Mouse (Mus musculus) CH12.LX (cell line): Measurements from ENCODE around the gene Gm49380. TPM values are rescaled to one million over a fixed set of nuclear protein-coding genes. Genes with fewer than 3 reads are reported as not detected.

Experiments used
- DNase-seq: peaks from one replicate; pipeline ENCODE4 v3.0.0-alpha.2; 2013; ENCODE audit errors: extremely low read depth
- H3K27ac ChIP-seq: 2 replicates; pipeline ENCODE4 v1.5.1; 2012; ENCODE audit warnings: low read depth, mild to moderate bottlenecking, control low read depth, moderate library complexity; ENCODE audit not compliant: insufficient read depth
- H3K27me3 ChIP-seq: replicated peaks from 2 replicates; pipeline ENCODE3; 2012; ENCODE audit warnings: inconsistent platforms
- H3K36me3 ChIP-seq, 2 experiments: replicated peaks in 1 of 2; 2 replicates each; pipeline versions ENCODE3 to v1.6.1; 2012; ENCODE audit warnings: inconsistent platforms in 1 of 2, low read length in 1 of 2, mild to moderate bottlenecking in 1 of 2, mixed read lengths in 1 of 2, moderate library complexity in 1 of 2; ENCODE audit not compliant: control insufficient read depth in 1 of 2, insufficient read depth in 1 of 2
- H3K4me1 ChIP-seq, 2 experiments: 2 replicates each; pipeline ENCODE4 v1.6.1; 2012; ENCODE audit warnings: inconsistent platforms in 1 of 2, moderate library complexity in 1 of 2; ENCODE audit not compliant: insufficient read depth in 2 of 2, control insufficient read depth in 1 of 2
- H3K4me2 ChIP-seq: 2 replicates; pipeline ENCODE4 v1.6.1; 2012; ENCODE audit warnings: low read depth, mild to moderate bottlenecking, control low read depth; ENCODE audit not compliant: poor library complexity, insufficient read depth, severe bottlenecking
- H3K4me3 ChIP-seq, 3 experiments: fragments of 150-350 bp in 1 of 3; sonication (generic) in 1 of 3; replicated peaks in 1 of 3; 2 replicates each; pipeline versions ENCODE3 to v1.5.1; 2011 to 2012; ENCODE audit warnings: low read depth in 2 of 3, low read length in 2 of 3, mild to moderate bottlenecking in 2 of 3, moderate library complexity in 2 of 3, control low read depth in 1 of 3, improper control_type of control experiment in 1 of 3, inconsistent platforms in 1 of 3, mixed read lengths in 1 of 3; ENCODE audit not compliant: poor library complexity in 1 of 3
- H3K79me2 ChIP-seq: replicated peaks from 2 replicates; pipeline ENCODE4 v1.6.1; 2012; ENCODE audit warnings: mild to moderate bottlenecking, moderate library complexity; ENCODE audit not compliant: control insufficient read depth, poor library complexity, insufficient read depth, severe bottlenecking; ENCODE audit errors: extremely low read depth
- H3K9ac ChIP-seq: 2 replicates; pipeline ENCODE4 v1.6.1; 2012; ENCODE audit warnings: low read depth, mild to moderate bottlenecking, control low read depth, moderate library complexity; ENCODE audit not compliant: insufficient read depth
- H3K9me3 ChIP-seq: replicated peaks from 2 replicates; pipeline ENCODE3; 2012; ENCODE audit warnings: low read length, inconsistent platforms, mixed read lengths
- BHLHE40 ChIP-seq: IDR thresholded peaks from 2 replicates; pipeline ENCODE4 v1.6.1; 2011; ENCODE audit warnings: mild to moderate bottlenecking, low read depth, low read length, improper control_type of control experiment
- CHD2 ChIP-seq: IDR thresholded peaks from 2 replicates; pipeline ENCODE4 v1.6.1; 2011; ENCODE audit warnings: low read length, improper control_type of control experiment
- CTCF ChIP-seq, 2 experiments: IDR thresholded peaks in 1 of 2; conservative IDR thresholded peaks in 1 of 2; 2 replicates each; pipeline ENCODE4 v1.5.1; 2011 to 2012; ENCODE audit warnings: low read depth in 2 of 2, low read length in 2 of 2, improper control_type of control experiment in 1 of 2, inconsistent platforms in 1 of 2, mild to moderate bottlenecking in 1 of 2, moderate library complexity in 1 of 2
- E2F4 ChIP-seq: IDR thresholded peaks from 2 replicates; pipeline ENCODE4 v1.6.1; 2011; ENCODE audit warnings: low read depth, low read length, improper control_type of control experiment; ENCODE audit not compliant: insufficient replicate concordance
- ELF1 ChIP-seq: IDR thresholded peaks from 2 replicates; pipeline ENCODE4 v1.6.1; 2014; ENCODE audit warnings: low read depth, mild to moderate bottlenecking, inconsistent platforms, low read length, improper control_type of control experiment
- IRF4 ChIP-seq: IDR thresholded peaks from 2 replicates; pipeline ENCODE4 v1.6.1; 2014; ENCODE audit warnings: low read depth, mild to moderate bottlenecking, inconsistent platforms, low read length, improper control_type of control experiment
- JUND ChIP-seq: conservative IDR thresholded peaks from 2 replicates; pipeline ENCODE4 v1.6.1; 2011; ENCODE audit warnings: low read depth, low read length, improper control_type of control experiment
- MAFK ChIP-seq: IDR thresholded peaks from 2 replicates; pipeline ENCODE4 v1.6.1; 2011; ENCODE audit warnings: low read length, improper control_type of control experiment; ENCODE audit not compliant: insufficient replicate concordance
- MAX ChIP-seq: IDR thresholded peaks from 2 replicates; pipeline ENCODE4 v1.6.1; 2011; ENCODE audit warnings: low read length, improper control_type of control experiment
- MAZ ChIP-seq: IDR thresholded peaks from 2 replicates; pipeline ENCODE4 v1.6.1; 2012; ENCODE audit warnings: low read depth, mild to moderate bottlenecking, inconsistent platforms, low read length, improper control_type of control experiment, moderate library complexity
- MEF2A ChIP-seq: IDR thresholded peaks from 2 replicates; pipeline ENCODE4 v1.6.1; 2014; ENCODE audit warnings: low read depth, mild to moderate bottlenecking, inconsistent platforms, low read length, improper control_type of control experiment, borderline replicate concordance
- NRF1 ChIP-seq: IDR thresholded peaks from 2 replicates; pipeline ENCODE4 v1.6.1; 2014; ENCODE audit warnings: low read depth, mild to moderate bottlenecking, inconsistent platforms, low read length, improper control_type of control experiment, moderate library complexity
- POLR2A ChIP-seq: IDR thresholded peaks from 2 replicates; pipeline ENCODE4 v1.6.1; 2011; ENCODE audit warnings: low read depth, mild to moderate bottlenecking, improper control_type of control experiment, low read length
- RCOR1 ChIP-seq: conservative IDR thresholded peaks from 2 replicates; pipeline ENCODE4 v1.6.1; 2012; ENCODE audit warnings: low read depth, mild to moderate bottlenecking, inconsistent platforms, low read length, improper control_type of control experiment
- SIN3A ChIP-seq: IDR thresholded peaks from 2 replicates; pipeline ENCODE4 v1.6.1; 2012; ENCODE audit warnings: low read length, improper control_type of control experiment, inconsistent platforms
- UBTF ChIP-seq: IDR thresholded peaks from 2 replicates; pipeline ENCODE4 v1.6.1; 2012; ENCODE audit warnings: low read depth, mild to moderate bottlenecking, inconsistent platforms, low read length, improper control_type of control experiment, moderate library complexity
- USF1 ChIP-seq: IDR thresholded peaks from 2 replicates; pipeline ENCODE4 v1.6.1; 2014; ENCODE audit warnings: low read depth, mild to moderate bottlenecking, inconsistent platforms, low read length, improper control_type of control experiment
- USF2 ChIP-seq: conservative IDR thresholded peaks from 2 replicates; pipeline ENCODE4 v1.6.1; 2011; ENCODE audit warnings: low read depth, low read length, improper control_type of control experiment
- ZKSCAN1 ChIP-seq: IDR thresholded peaks from 2 replicates; pipeline ENCODE4 v1.6.1; 2012; ENCODE audit warnings: low read depth, inconsistent platforms, low read length, improper control_type of control experiment, borderline replicate concordance
- ZMIZ1 ChIP-seq: IDR thresholded peaks from 2 replicates; pipeline ENCODE4 v1.6.1; 2012; ENCODE audit warnings: low read depth, mild to moderate bottlenecking, inconsistent platforms, low read length, improper control_type of control experiment
- dilution Hi-C: fragments of 300-500 bp; cut with MboI; formaldehyde crosslinking; loops from 2 replicates; pipeline ENCODE4 v1.14.3; 2020; ENCODE audit warnings: low sequenced_read_pairs; ENCODE audit not compliant: extremely low pct_unique_long_range_greater_than_20kb, extremely low pct_ligation_motif_present
- in situ Hi-C: fragments of 300-500 bp; cut with MboI; formaldehyde crosslinking; loops from 3 replicates; pipeline ENCODE4 v1.14.3; 2019; ENCODE audit warnings: low sequenced_read_pairs, low pct_ligation_motif_present, low pct_unique_long_range_greater_than_20kb, mixed read lengths
- polyA plus RNA-seq: library from polyadenylated mRNA; unstranded; fragments of >175 nt; gene quantifications from 2 replicates; pipeline ENCODE4 v1.2.1, GENCODE M21; 2012; ENCODE audit warnings: low read depth; ENCODE audit not compliant: insufficient read length
- total RNA-seq, 2 experiments: library from RNA; depleted of rRNA; stranded (reverse); fragments of 300-350 nt in 1 of 2; fragments of >200 nt in 1 of 2; gene quantifications; 2 replicates each; pipeline ENCODE4 v1.2.3; 2012 to 2014

The Gm49380 gene
- total and polyA plus RNA-seq, 3 experiments: not detected

GRCm38 (mm10) chr9:44133287-44133686 lies 20.0 kb upstream of the Gm49380 start:
- no peak for TF ChIP-seq USF1
- TF ChIP-seq IRF4: no peak
- TF ChIP-seq E2F4: no peak
- TF ChIP-seq SIN3A: no peak
- no peak for TF ChIP-seq MAZ
- no peak for TF ChIP-seq ZKSCAN1
- no peak for TF ChIP-seq JUND
- TF ChIP-seq CHD2: no peak
- no peak for TF ChIP-seq POLR2A
- Histone ChIP-seq H3K36me3 (no peaks in the 10 kb centered on the region), H3K9me3 (no peaks in the 10 kb centered on the region), H3K9ac (no peak overlapping the region), H3K27me3 (peaks cover 70% of the 10 kb centered on the region), H3K4me1 (peaks cover 11 to 36% of the 10 kb centered on the region in 2 experiments), H3K79me2 (no peaks in the 10 kb centered on the region), H3K4me3 (no peak overlapping the region), H3K4me2 (no peak overlapping the region), H3K27ac (no peak overlapping the region)
- dilution Hi-C loops: no loop called here
- in situ Hi-C loops: no loop called here
- no peak for DNase-seq

GRCm38 (mm10) chr9:44132200-44132599 lies 18.9 kb upstream of the Gm49380 start:
- Histone ChIP-seq H3K4me3 (no peak overlapping the region), H3K79me2 (no peaks in the 10 kb centered on the region), H3K9me3 (no peaks in the 10 kb centered on the region), H3K4me2 (no peak overlapping the region), H3K27ac (no peak overlapping the region), H3K4me1 (peaks cover 11 to 36% of the 10 kb centered on the region in 2 experiments), H3K9ac (no peak overlapping the region), H3K27me3 (peaks cover 73% of the 10 kb centered on the region), H3K36me3 (no peaks in the 10 kb centered on the region)
- TF ChIP-seq RCOR1 (no peak), POLR2A (no peak), MEF2A (no peak), BHLHE40 (no peak), USF2 (no peak), CTCF (conservative IDR thresholded peaks at IDR 0.05 in 1 of 2, IDR thresholded peaks at IDR 0.05 in 1 of 2; ENCODE audit: low read depth in 2 of 2, low read length in 2 of 2) (no peak), ZMIZ1 (no peak), SIN3A (no peak), MAX (no peak), NRF1 (no peak), UBTF (no peak), MAFK (no peak), ELF1 (no peak), IRF4 (no peak)
- dilution Hi-C loops (no loop called here), in situ Hi-C loops (no loop called here)
- no peak for DNase-seq
